Mouse (Mus musculus): ENCODE data around the gene Yjefn3. TPM values are rescaled to one million over a fixed set of nuclear protein-coding genes. Genes with fewer than 3 reads are reported as not detected.

Gene Yjefn3
- total RNA-seq, 2 experiments from 2014 or later = not detected

DNA sequence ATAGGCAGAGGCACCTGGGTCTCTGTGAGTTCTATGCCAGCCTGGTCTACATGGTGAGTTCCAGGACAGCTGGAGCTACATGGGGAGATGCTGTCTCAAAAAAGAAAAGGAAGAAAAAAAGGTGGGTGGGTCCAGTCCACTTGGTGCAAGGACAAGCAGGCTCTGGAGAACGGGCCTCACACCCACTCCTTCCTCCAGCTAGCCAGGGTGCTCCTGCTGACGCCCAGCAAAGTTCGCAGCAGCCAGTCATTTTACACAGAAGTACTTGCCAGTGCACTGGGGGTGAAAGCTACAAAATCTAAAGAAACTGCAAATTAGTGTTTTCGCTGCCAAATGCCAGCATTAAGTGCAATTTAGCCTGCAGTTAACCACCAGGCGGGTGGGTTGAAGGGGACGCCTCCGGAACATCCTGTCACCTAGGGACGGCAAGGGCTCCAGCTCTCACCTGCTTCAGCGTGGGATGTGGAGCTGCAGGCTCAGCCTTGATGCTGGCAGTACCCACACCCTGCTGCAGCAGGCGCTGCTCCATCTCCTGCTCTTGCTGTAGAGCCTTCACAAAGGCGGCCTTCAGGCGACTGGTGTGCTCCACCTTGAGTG, 10.1 kb upstream of the Yjefn3 start:
- no peak for ATAC-seq (replicated peaks; ENCODE audit: low FRiP score, poor library complexity, severe bottlenecking)

DNA sequence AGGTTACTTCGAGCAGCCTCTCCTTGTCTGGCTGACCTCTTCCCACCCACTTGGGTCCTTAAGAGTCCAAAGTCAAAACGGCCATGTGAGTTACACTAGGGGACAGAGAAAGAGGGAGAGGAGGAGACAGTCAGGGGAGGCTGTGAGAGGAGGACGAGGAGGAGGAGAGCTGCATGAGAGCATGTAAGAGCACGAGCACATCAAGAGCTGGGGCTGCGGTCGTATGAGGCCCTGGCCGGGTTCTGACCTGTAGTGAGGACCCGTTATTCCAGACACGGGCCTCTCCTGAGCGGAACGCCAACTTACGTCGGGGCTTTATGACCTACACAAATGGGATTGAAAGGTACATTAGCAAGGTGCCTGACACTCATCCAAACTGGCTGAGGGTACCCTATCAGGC, 9.4 kb upstream of the Yjefn3 start:
- ATAC-seq (replicated peaks; ENCODE audit: low FRiP score, poor library complexity, severe bottlenecking) = no peak

DNA sequence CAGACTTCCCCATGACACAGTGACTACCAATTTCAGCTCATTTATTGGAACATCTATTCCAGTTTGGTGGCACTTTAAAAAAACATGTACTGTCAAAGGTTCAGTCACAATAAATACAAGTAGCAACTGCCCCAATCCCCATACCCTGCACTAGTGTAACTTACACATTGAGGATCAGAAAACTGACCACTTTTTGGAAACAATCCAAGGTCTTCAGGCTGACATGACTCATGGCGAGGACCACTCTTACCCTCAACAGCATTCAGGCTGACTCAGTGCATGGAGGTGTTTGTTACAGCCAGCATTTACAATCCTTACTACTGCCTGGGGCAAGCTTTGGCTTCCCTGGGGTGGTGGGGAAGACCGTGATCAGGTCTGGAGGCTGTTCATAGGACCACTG, 4.6 kb upstream of the Yjefn3 start:
- no peak for ATAC-seq (replicated peaks; ENCODE audit: low FRiP score, poor library complexity, severe bottlenecking)

DNA sequence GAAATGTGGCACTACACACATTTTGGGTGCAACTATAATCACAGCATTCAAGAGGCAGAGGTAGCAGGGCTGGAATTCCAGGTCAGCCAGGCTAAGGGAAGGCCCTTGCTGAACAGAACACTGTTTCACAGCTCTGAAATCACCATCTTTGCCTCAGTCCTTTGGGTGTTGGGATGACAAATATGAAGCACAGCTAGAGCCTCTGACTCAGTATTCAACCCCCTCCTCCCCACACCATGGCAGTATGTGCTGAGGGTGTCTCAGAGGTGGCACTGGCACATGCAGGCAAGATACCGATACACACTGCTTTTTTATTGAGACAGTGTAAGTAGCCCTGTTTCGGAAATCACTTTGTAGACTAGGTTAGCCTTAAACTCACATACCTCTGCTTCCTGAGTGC, 3.7 kb upstream of the Yjefn3 start:
- ATAC-seq (replicated peaks; ENCODE audit: low FRiP score, poor library complexity, severe bottlenecking) = no peak

DNA sequence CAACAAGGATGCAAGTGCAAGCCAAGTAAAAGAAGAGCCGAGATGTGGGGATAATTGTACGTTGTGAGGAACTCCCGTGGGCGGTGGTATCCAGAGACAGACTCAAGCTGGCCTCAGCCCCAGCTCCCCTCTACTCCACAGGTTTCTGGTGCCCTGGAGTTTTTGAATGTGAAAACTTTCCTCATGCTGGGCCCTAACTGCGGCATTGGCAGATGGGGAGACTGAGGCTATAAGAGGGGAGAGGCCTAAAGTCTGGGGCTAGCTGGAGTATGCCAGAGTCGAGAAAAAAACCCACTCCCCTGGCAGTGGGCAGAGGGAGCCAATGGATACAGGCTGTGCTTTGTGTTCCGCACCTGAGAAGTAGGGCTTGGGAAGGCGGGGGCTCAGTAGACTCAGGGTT, 1.6 kb upstream of the Yjefn3 start:
- no peak for ATAC-seq (replicated peaks; ENCODE audit: low FRiP score, poor library complexity, severe bottlenecking)

DNA sequence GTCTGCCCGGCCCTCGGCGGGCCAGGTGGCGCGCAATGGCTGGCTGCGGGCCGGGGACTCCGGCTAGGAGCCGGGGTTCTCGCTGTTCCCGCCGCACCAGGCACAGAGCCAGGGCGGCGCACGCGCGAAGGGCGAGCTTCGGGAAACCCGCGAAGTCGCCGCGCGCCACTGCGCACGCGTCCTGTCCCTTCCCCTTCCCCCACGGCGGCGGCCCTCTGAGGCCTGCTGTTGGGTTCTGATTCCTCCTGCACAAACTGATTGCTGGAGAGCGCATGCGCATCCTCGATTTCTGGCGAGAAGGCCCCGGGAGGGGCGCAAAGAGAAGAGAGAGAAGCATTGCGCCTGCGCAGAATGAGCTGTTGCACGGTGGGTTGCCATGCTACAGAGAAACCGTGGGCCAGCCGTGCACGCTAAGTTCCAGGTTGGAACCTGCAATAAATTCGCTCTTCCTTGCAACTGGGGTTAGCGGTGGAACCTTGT, 591 bp upstream of the Yjefn3 start:
- ATAC-seq (replicated peaks; ENCODE audit: low FRiP score, poor library complexity, severe bottlenecking) = peak; percentile 79

DNA sequence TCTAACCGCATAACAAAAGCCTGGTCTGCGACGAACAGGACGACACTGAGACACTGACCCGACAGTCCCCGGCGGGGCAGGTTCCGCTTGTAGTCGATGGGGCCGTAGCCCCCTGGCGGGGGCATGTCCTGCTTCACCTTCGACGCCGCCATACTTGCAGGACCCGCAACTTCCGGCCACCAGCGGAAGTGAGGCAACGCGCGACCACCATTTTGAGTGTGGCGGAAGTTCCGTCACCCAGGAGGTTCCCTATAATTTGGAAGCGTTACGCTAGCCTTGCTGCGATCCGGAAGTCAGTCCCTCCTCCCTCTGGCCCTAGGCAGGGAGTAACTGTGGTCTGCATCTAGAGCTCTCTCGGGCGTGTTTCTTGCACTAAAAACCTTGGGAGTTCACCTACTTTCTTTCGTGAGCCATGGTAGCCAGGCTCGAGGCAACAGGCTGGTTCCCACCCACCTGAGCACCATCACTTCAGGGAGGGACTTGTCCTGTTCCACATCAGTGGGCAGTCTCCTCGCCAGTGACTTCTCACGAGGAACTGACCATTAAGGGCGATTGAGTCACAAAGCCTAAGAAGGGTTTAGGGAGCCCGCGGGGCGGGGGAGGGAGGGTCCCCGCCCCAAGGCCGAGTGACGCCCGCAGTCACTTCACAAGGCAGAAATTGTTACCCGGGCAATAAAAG, 889 bp downstream of the Yjefn3 start:
- peak; percentile 85 for ATAC-seq (replicated peaks; ENCODE audit: low FRiP score, poor library complexity, severe bottlenecking)

DNA sequence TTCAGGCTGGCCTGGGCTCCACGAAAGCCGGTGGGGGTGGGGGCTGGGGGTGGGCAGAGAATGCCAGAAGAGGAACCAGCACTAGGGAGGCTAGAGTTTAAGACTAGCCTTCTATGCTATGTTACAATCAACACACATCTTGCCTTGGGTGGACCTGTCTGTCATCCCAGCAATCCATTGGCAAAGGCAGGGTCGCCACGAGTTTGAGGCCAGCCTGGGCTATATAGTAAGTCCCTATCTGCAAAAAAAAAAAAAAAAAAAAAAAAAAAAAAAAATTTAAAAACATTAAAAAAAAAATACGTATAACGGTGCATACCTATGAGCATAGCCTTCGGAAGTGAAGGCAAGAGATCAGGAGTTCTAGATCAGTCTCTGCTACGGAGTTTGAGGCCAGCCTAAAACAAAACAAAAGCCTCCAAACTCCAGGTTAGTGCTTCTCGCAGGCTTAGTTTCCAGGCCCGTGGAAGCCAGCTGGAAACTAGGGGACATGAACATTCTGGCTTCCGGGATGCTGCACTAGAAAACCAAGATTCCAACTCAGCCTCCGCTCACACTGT, 1.5 kb downstream of the Yjefn3 start:
- peak; percentile 5 for ATAC-seq (replicated peaks; ENCODE audit: low FRiP score, poor library complexity, severe bottlenecking)

DNA sequence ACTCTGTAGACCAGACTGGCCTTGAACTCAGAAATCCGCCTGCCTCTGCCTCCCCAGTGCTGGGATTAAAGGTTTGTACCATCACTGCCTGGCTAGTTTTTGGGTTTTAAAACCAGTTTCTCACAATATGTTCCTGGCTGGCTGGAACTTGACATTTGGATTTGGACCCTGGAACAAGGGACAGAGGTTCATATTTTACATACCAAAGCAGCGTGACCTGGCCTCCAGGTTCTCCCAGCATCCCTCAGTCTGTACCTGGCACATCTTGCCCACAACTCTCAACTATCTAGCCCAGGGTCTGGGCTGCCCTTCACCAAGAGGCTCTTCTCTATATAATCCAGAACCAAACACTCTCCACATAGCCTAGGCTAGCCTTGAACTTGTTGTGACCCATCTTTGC, 2.6 kb downstream of the Yjefn3 start:
- no peak for ATAC-seq (replicated peaks; ENCODE audit: low FRiP score, poor library complexity, severe bottlenecking)

DNA sequence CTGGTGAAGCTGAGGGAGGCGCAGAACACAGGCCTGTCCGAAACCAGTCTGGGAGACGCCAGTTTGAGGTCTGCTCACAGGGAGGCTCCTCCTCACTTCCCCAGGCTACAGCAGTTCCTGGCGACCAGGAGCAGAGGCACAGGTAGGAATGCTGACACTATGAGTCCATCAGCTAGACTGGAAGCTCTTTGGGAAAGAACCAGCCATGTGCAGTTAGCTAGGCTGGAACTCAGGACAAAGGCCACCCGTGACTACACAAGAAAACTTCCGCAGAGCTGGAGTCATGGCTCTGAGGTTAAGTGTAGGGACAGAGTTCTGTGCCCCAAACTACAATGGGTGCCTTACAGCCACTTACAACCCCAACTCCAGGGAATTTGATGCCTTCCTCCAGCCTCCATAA, 4.7 kb downstream of the Yjefn3 start:
- no peak for ATAC-seq (replicated peaks; ENCODE audit: low FRiP score, poor library complexity, severe bottlenecking)

DNA sequence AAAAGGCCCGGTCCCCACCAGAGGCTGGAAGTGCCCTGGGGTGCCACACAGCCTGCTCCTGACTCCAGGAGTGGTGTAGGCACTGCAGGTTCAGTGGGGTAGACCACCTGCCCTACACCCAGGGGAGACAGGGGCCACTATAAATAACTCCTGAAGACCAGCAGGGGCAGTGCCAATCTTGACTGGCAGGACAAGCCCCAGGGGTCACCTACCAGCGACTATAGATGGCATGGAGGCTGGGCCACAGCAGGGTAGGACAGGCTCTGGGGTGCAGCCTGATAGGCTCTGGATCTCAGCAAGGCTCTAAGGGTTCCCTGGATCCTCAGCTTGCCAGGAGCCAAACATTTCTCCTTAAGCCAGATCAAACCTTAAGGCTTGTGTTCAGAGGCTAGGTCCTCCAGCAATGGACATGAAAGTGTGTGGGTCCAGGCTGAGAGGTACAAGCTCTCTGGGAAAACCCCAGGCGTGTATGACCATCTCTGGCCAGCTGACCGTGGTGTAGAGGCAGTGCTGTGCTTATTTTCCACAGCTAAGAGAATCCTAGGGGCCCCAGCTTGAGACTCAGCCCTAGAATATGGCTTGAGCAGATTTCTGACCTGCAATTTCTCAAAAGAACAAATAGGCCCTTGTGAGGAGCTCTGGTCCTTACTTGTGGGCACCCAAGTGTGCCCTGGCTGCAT, 6.6 kb downstream of the Yjefn3 start:
- no peak for ATAC-seq (replicated peaks; ENCODE audit: low FRiP score, poor library complexity, severe bottlenecking)

DNA sequence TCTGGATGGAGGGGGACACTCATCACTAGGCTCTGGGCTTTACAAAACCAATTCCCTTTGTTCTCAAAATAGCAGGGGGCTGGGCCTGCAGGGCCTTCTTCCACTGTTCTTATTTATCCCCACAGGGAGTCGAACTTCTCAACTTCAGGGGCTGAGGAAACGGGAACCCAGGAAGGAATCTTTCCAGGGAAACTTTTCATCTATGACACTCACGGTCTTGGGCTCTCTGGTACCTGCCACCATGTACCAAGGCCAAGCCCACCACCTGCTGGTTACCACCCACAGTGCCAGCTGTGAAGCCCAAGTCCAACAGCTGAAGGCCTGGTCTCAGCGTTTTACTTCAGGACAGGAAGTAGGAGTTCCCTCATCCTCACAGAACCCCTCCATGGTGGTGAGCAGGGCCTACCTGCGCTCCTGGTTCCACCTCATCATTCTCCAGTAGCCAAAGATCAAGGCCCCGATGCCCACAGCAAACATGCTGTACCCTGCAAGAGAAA, 7.6 kb downstream of the Yjefn3 start:
- no peak for ATAC-seq (replicated peaks; ENCODE audit: low FRiP score, poor library complexity, severe bottlenecking)

DNA sequence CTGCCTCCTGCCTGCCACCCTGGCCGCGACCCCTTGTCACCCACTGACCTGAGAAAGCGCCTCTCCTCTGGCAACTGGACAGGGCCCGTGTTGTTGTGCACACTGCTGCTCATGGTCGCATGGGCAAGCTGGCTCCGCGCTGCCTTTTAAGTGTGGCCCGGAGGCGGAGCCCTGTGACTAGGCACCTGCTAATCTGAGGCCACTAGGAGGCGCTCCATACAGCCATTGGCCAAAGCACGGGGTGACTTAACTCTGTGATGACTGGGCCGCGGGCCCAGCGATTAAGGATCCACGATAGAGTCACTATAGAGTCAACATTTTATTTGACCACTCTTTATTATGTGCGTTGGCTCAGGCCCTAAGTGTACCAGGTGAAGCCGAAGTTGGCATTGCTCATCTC, 8.6 kb downstream of the Yjefn3 start:
- 0 out of 2 replicates have a peak, but pooled peaks have one; percentile 46 for ATAC-seq (replicated peaks; ENCODE audit: low FRiP score, poor library complexity, severe bottlenecking)

DNA sequence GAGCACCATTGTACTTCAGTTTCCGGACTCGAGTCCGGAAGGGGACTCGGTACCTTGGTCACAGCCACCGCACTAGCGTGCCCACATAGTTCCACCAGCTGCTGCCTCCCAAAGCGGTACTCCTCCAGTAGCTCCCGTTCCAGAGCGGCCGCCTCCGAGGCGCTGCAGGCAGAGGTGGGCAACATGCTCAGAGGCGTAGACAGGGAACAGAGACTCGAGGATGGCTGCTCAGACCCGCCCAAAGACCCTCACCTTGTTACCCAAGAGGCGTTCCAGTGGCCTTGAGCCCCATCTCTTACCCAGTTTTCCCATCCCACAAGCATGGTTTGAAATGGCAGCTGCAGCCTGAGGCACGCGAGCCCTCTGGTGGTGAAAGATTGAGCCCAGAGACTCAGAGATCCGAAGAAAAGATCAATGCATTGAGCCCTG, 11.7 kb downstream of the Yjefn3 start:
- no peak for ATAC-seq (replicated peaks; ENCODE audit: low FRiP score, poor library complexity, severe bottlenecking)

DNA sequence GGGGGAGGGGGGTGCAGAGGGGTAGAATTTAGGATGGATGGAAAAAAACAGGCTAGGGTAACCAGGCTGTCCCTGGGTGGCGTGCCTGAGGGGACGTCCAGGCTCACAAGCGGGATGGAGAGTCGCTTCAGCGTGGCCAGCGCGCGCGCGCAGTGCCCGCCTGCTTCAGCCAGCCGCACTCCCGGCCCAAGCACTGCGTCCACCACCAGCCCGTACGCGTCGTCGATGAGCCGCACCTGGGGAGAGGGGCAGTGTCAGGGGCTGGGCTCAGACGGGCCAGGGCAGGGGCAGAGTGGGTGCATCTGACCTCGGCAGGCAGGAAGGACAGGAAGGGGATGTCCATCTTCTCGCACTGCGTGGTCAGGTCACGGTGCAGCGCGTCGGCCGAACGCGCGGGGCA, 13.6 kb downstream of the Yjefn3 start:
- ATAC-seq (replicated peaks; ENCODE audit: low FRiP score, poor library complexity, severe bottlenecking) = no peak

DNA sequence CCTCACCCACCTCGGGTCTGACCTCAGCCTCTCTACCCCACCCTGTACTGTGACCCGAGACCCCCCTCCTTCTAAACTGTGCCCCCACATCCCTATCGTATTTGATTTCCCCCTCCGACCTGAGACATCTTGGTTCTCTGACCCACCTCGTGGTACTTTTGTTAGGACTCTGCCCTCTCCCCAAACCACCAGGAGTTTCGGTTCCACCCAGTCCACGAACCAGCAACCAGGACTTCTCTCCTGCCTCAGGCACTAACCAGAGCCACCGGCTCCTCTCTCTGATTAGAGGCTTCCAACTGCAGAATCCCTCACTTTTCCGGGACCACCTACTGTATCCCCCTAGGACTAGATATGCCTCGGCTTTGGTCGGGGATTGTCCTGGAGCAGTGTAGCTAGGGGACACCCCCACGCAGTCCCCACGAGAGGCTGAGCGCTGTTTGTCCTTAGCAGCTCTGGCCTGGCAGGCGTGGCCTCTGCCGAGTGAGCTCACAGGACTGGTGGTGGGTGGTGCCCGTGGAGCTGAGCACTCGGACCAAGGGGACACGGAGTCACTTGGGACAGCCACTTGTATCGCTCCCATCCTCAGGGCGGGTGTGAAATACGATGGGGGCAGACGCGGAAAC, 14.2 kb downstream of the Yjefn3 start:
- ATAC-seq (replicated peaks; ENCODE audit: low FRiP score, poor library complexity, severe bottlenecking) = no peak

DNA sequence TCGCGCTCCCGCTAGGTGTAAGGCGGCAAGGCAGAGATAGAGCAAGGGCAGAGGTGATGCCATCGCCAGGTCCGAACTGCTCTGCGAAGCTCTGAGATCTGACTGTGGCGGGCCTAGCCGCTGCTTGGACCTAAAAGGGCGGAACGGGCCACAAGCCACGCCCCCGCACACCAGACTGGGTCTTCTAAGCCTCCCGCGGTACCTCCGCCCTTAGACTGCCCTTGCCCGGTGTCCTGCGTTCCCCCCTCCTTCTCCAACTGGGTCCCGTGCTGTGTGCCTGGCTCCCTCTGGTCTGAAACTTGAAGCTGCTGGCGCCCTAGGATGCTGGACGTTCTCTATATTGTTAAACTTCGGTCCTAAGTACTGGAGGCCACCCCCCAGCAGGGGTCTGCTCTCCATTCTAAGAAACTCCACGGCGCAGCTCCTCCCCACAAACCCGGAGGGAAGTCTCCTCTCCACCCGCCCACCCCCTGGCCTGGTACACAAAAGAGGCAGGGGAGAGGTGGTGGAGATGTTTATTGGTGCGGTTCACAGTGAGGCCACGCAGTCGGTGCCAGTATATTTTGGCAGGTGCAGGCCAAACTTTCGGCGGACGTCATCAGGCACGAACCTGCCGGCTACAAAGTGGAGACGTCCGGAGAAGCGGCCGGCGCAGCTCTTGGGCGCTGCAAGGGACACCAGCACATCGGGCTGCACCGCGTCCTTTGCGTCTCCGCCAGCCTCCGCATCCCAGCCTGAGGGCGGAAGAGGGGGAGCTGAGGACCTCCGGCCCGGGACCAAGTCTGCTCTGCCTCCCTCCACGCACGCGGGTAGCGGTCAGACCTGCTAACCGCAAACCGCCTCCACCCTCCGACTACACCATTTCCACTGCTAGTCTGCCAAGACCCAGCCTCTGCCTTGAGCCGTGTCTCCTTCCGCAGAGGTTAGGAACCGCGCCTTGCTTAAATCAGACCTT, 14.9 kb downstream of the Yjefn3 start, which contains the start of gene Cilp2:
Gene Cilp2, minus strand, starts transcription at position 399 of the 955 bp plus-strand sequence.
- no peak for ATAC-seq (replicated peaks; ENCODE audit: low FRiP score, poor library complexity, severe bottlenecking)

DNA sequence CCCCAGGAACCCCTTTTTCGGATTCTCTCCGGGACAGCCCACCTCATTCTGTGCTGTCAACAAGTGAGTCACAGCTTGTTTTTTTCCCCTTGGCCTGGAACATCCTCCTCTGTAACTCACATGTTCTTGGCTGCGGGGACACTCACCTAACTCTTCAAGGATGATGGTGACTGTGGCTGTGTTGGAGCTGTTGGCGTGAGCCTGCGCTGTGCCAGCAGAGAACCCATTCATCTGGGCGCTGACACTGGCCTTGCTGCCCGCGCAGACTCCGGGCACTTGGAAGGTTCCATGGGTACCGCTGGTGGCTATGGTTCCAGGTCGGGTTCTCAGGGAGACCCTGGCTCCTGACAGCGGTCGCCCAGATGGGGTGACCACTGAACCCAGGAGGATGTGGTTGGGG, 18.4 kb downstream of the Yjefn3 start:
- no peak for ATAC-seq (replicated peaks; ENCODE audit: low FRiP score, poor library complexity, severe bottlenecking)
